ENCODE assay signal across 12 mouse cellular contexts in genomic region chr10:76643999-76644398, GRCm38 (mm10). TPM values are rescaled to one million over a fixed set of nuclear protein-coding genes. Genes with fewer than 3 reads are reported as not detected.
A peak's percentile ranks its signal among the peaks of the same experiment; 100 is the strongest.
DNase-seq lines count a peak whose midpoint lies in the region; ATAC-seq and TF ChIP-seq lines count a peak whose summit lies in the region.
"Had no signal": no experiment of that assay in that cellular context is flagged by ENCODE, and none has a peak within 500 bp of the region (broad histone marks: within the 10 kb centered on the region; RNA-seq: fewer than 3 reads in every experiment).

No protein-coding gene starts in this region.

- peak; percentile 71 for DNase-seq in lung, embryonic 14.5 days
- DNase-seq in lung, adult 2 months: no peak
- DNase-seq in gastrocnemius, postnatal 25 days: peak; percentile 78
- DNase-seq in kidney, postnatal 10 days: peak; percentile 65
- DNase-seq in forebrain, embryonic 11.5 days (ENCODE audit: low spot score): no peak
- DNase-seq in midbrain, embryonic 14.5 days: no peak
- no peak for DNase-seq in cerebellum, adult 18-20 months
- DNase-seq: cerebellum, adult 11 months; liver had no signal

- ATAC-seq in lung, embryonic 14.5 days (ENCODE audit: insufficient read depth): peak; percentile 36; the same call in 1 of the 2 replicates
- no peak for ATAC-seq in forebrain, embryonic 11.5 days (replicated peaks; ENCODE audit: low FRiP score)
- ATAC-seq in midbrain, embryonic 14.5 days (ENCODE audit: low FRiP score, low TSS enrichment): no peak
- ATAC-seq: forebrain, embryonic 15.5 days; midbrain, embryonic 13.5 days had no signal

- H3K27me3 ChIP-seq in lung, embryonic 14.5 days (ENCODE audit: insufficient read depth, low read length): no peaks in the 10 kb centered on the region
- no peaks in the 10 kb centered on the region for H3K27me3 ChIP-seq in small intestine, adult 2 months (ENCODE audit: control insufficient read depth, insufficient read depth, low read length)
- no peaks in the 10 kb centered on the region for H3K27me3 ChIP-seq in forebrain, embryonic 11.5 days (ENCODE audit: control insufficient read depth, insufficient read depth, low read length)
- no peaks in the 10 kb centered on the region for H3K27me3 ChIP-seq in midbrain, embryonic 14.5 days (ENCODE audit: control insufficient read depth, insufficient read depth, low read length)
- H3K27me3 ChIP-seq: forebrain, embryonic 15.5 days; midbrain, embryonic 13.5 days had no signal

- TF ChIP-seq CTCF in lung, embryonic 14.5 days (IDR thresholded peaks at IDR 0.05; ENCODE audit: low read depth): no peak
- no peak for TF ChIP-seq CTCF in lung, adult 2 months (IDR thresholded peaks at IDR 0.05; ENCODE audit: insufficient read depth, low read length)
- TF ChIP-seq CTCF in small intestine, adult 2 months (IDR thresholded peaks at IDR 0.05; ENCODE audit: extremely low read depth, insufficient read length, insufficient replicate concordance, low read depth, low read length): no peak

- H3K36me3 ChIP-seq in lung, embryonic 14.5 days (ENCODE audit: insufficient read depth): no peaks in the 10 kb centered on the region
- H3K36me3 ChIP-seq in small intestine, adult 2 months (ENCODE audit: control insufficient read depth, insufficient read depth, low read length): no peaks in the 10 kb centered on the region
- H3K36me3 ChIP-seq in forebrain, embryonic 11.5 days (ENCODE audit: control insufficient read depth, insufficient read depth, low read length): no peaks in the 10 kb centered on the region
- no peaks in the 10 kb centered on the region for H3K36me3 ChIP-seq in midbrain, embryonic 14.5 days (ENCODE audit: control insufficient read depth, insufficient read depth, low read length)
- H3K36me3 ChIP-seq: forebrain, embryonic 15.5 days; midbrain, embryonic 13.5 days had no signal

- 56% methylated on average over 4 of the region's 4 CpGs for WGBS in lung, embryonic 14.5 days
- 67% methylated on average over 4 of the region's 4 CpGs for WGBS in lung, adult 2 months
- WGBS in small intestine, adult 2 months: 76% methylated on average over 4 of the region's 4 CpGs
- WGBS in forebrain, embryonic 11.5 days: 85% methylated on average over 4 of the region's 4 CpGs
- 90% methylated on average over 4 of the region's 4 CpGs for WGBS in midbrain, embryonic 14.5 days

- peak overlapping the region; percentile 91 for H3K27ac ChIP-seq in lung, embryonic 14.5 days (ENCODE audit: low read depth)
- H3K27ac ChIP-seq in small intestine, adult 2 months (ENCODE audit: insufficient read depth, low read depth, low read length): peak overlapping the region; percentile 49
- no peak overlapping the region for H3K27ac ChIP-seq in forebrain, embryonic 11.5 days (ENCODE audit: low read depth, low read length)
- no peak overlapping the region for H3K27ac ChIP-seq in midbrain, embryonic 14.5 days (replicated peaks; ENCODE audit: low read depth, low read length)
- H3K27ac ChIP-seq: forebrain, embryonic 15.5 days; midbrain, embryonic 13.5 days had no signal

- H3K4me2 ChIP-seq in lung, embryonic 14.5 days: no peak overlapping the region
- H3K4me2 ChIP-seq in forebrain, embryonic 11.5 days (ENCODE audit: low read depth, low read length, severe bottlenecking): no peak overlapping the region
- no peak overlapping the region for H3K4me2 ChIP-seq in midbrain, embryonic 14.5 days (ENCODE audit: low read length)
- H3K4me2 ChIP-seq: forebrain, embryonic 15.5 days; midbrain, embryonic 13.5 days had no signal

- H3K4me3 ChIP-seq in lung, embryonic 14.5 days (ENCODE audit: low read depth, low read length): no peak overlapping the region
- no peak overlapping the region for H3K4me3 ChIP-seq in lung, adult 2 months (replicated peaks; ENCODE audit: extremely low read depth, low read depth, low read length)
- no peak overlapping the region for H3K4me3 ChIP-seq in small intestine, adult 2 months (ENCODE audit: low read depth, low read length)
- no peak overlapping the region for H3K4me3 ChIP-seq in forebrain, embryonic 11.5 days (ENCODE audit: low read depth, low read length)
- H3K4me3 ChIP-seq in midbrain, embryonic 14.5 days (replicated peaks; ENCODE audit: low read depth, low read length): no peak overlapping the region
- H3K4me3 ChIP-seq: forebrain, embryonic 15.5 days; midbrain, embryonic 13.5 days had no signal

- peaks cover 5% of the 10 kb centered on the region; the same call in 1 of the 2 replicates for H3K4me1 ChIP-seq in lung, embryonic 14.5 days (ENCODE audit: insufficient read depth)
- no peaks in the 10 kb centered on the region for H3K4me1 ChIP-seq in lung, adult 2 months (ENCODE audit: control insufficient read depth, insufficient read depth, low read length)
- H3K4me1 ChIP-seq in small intestine, adult 2 months (ENCODE audit: control insufficient read depth, insufficient read depth, insufficient read length, low read length): 0 out of 2 replicates have a peak, but pooled peaks cover 2% of the 10 kb centered on the region
- no peaks in the 10 kb centered on the region for H3K4me1 ChIP-seq in forebrain, embryonic 11.5 days (replicated peaks; ENCODE audit: control insufficient read depth, insufficient read depth, low read length)
- no peaks in the 10 kb centered on the region for H3K4me1 ChIP-seq in midbrain, embryonic 14.5 days (ENCODE audit: control insufficient read depth, insufficient read depth, low read length)
- H3K4me1 ChIP-seq: forebrain, embryonic 15.5 days; midbrain, embryonic 13.5 days had no signal

- H3K9ac ChIP-seq in lung, embryonic 14.5 days: no peak overlapping the region
- H3K9ac ChIP-seq in forebrain, embryonic 11.5 days (ENCODE audit: low read length): no peak overlapping the region
- H3K9ac ChIP-seq in midbrain, embryonic 14.5 days (replicated peaks; ENCODE audit: low read length): no peak overlapping the region
- H3K9ac ChIP-seq: forebrain, embryonic 15.5 days; midbrain, embryonic 13.5 days had no signal

- no peaks in the 10 kb centered on the region for H3K9me3 ChIP-seq in lung, embryonic 14.5 days (ENCODE audit: low read depth, low read length)
- no peaks in the 10 kb centered on the region for H3K9me3 ChIP-seq in forebrain, embryonic 11.5 days (ENCODE audit: control insufficient read depth, low read length)
- no peaks in the 10 kb centered on the region for H3K9me3 ChIP-seq in midbrain, embryonic 14.5 days (ENCODE audit: control insufficient read depth, low read length)
- H3K9me3 ChIP-seq: forebrain, embryonic 15.5 days; midbrain, embryonic 13.5 days had no signal

- no peak for TF ChIP-seq POLR2A in lung, adult 2 months (IDR thresholded peaks at IDR 0.05; ENCODE audit: borderline replicate concordance, extremely low read depth, low read depth, low read length)
- no peak for TF ChIP-seq POLR2A in small intestine, adult 2 months (IDR thresholded peaks at IDR 0.05; ENCODE audit: low read depth, low read length)

RNA-seq across cellular contexts. Expression of gene Col6a2, which starts 20.6 kb away (rescaled TPM):
- polyA plus RNA-seq in lung, embryonic 14.5 days (2014; fragmentation: Nextera tagmentation; extraction: Ambion mirVana): 168 and 170 TPM in 2 replicates
- 173 and 175 TPM in 2 replicates for polyA plus RNA-seq in lung, adult 2 months (2012; rRNA removed)
- total RNA-seq in gastrocnemius, postnatal 25 days (2021): 100 to 1,000 TPM in 1 of 2 experiments, 10 to 100 TPM in 1; 94.9 to 118 TPM
- polyA plus RNA-seq in small intestine, adult 2 months (2012; rRNA removed): 59.3 and 120 TPM in 2 replicates
- polyA plus RNA-seq in forebrain, embryonic 11.5 days (2014; fragmentation: Nextera tagmentation; extraction: Ambion mirVana): 9.6 and 12.3 TPM in 2 replicates
- 1.6 and 11.4 TPM in 2 replicates for polyA plus RNA-seq in midbrain, embryonic 14.5 days (2014; fragmentation: Nextera tagmentation; extraction: Ambion mirVana)

Comparison
In these comparisons a context has a peak if more than half of its experiments do, and no peak if none do; other contexts are left out.
1. DNase-seq: peak in lung, embryonic 14.5 days (single experiment), gastrocnemius, postnatal 25 days (single experiment) and kidney, postnatal 10 days (single experiment); none in lung, adult 2 months (single experiment), forebrain, embryonic 11.5 days (single experiment), midbrain, embryonic 14.5 days (single experiment) and cerebellum, adult 18-20 months (0 of 2).
2. H3K27ac ChIP-seq: peak in lung, embryonic 14.5 days (single experiment) and small intestine, adult 2 months (single experiment); none in forebrain, embryonic 11.5 days (single experiment) and midbrain, embryonic 14.5 days (single experiment).